Mouse (Mus musculus): ENCODE results near the gene Cnpy4. TPM values are rescaled to one million over a fixed set of nuclear protein-coding genes. Genes with fewer than 3 reads are reported as not detected.

Cnpy4 gene
- polyA plus RNA-seq, 1 experiment from 2014 or later: 60.5 TPM

- no peak overlapping the region for H3K9ac ChIP-seq (ENCODE audit: low read length)
- H3K27ac ChIP-seq (ENCODE audit: low read length): no peak overlapping the region
- H3K27me3 ChIP-seq (ENCODE audit: control insufficient read depth, insufficient read depth, low read depth, low read length): no peaks in the 10 kb centered on the region
- no peaks in the 10 kb centered on the region for H3K9me3 ChIP-seq (ENCODE audit: control insufficient read depth, low read length)
- 69% methylated on average over 4 of the region's 4 CpGs for WGBS
- no peaks in the 10 kb centered on the region for H3K4me1 ChIP-seq (replicated peaks; ENCODE audit: control insufficient read depth, insufficient read depth, low read length)
- no peak overlapping the region for H3K4me3 ChIP-seq (ENCODE audit: low read length)
- H3K4me2 ChIP-seq (ENCODE audit: low read depth, low read length): no peak overlapping the region
- H3K36me3 ChIP-seq (ENCODE audit: control insufficient read depth, insufficient read depth, low read length): no peaks in the 10 kb centered on the region
- ATAC-seq (ENCODE audit: low read depth): no peak
Observed at GRCm38 (mm10) chr5:138226491-138226890, 39.2 kb downstream of the Cnpy4 start.

GRCm38 (mm10) chr5:138227367-138227766 lies 40.1 kb downstream of the Cnpy4 start:
- 51% methylated on average over 2 of the region's 2 CpGs for WGBS
- no peaks in the 10 kb centered on the region for H3K4me1 ChIP-seq (replicated peaks; ENCODE audit: control insufficient read depth, insufficient read depth, low read length)
- no peak overlapping the region for H3K9ac ChIP-seq (ENCODE audit: low read length)
- H3K9me3 ChIP-seq (ENCODE audit: control insufficient read depth, low read length): no peaks in the 10 kb centered on the region
- no peak overlapping the region for H3K4me2 ChIP-seq (ENCODE audit: low read depth, low read length)
- no peak for ATAC-seq (ENCODE audit: low read depth)
- H3K36me3 ChIP-seq (ENCODE audit: control insufficient read depth, insufficient read depth, low read length): no peaks in the 10 kb centered on the region
- H3K27me3 ChIP-seq (ENCODE audit: control insufficient read depth, insufficient read depth, low read depth, low read length): no peaks in the 10 kb centered on the region
- H3K4me3 ChIP-seq (ENCODE audit: low read length): no peak overlapping the region
- H3K27ac ChIP-seq (ENCODE audit: low read length): no peak overlapping the region

DNA sequence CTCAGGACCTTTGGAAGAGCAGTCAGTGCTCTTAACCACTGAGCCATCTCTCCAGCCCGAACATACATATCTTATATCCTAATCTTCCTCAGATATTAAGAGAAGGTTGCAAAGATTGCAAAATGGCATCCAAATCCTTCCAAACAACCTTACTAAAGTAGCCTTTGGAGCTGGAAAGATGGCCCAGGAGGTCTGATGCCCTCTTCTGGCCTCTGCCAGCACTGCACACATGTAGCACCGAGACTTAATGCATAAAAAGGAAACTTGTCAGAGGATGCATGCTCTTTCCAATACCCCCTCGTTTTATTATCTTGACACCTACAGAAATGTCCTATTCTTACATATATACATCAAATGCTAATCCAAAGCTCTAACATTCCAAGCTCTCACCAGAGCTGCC lies 40.7 kb downstream of the Cnpy4 start:
- Histone ChIP-seq H3K27ac (ENCODE audit: low read length) (no peak overlapping the region), H3K4me2 (ENCODE audit: low read depth, low read length) (no peak overlapping the region), H3K27me3 (ENCODE audit: control insufficient read depth, insufficient read depth, low read depth, low read length) (no peaks in the 10 kb centered on the region), H3K4me3 (ENCODE audit: low read length) (no peak overlapping the region), H3K4me1 (replicated peaks; ENCODE audit: control insufficient read depth, insufficient read depth, low read length) (no peaks in the 10 kb centered on the region), H3K36me3 (ENCODE audit: control insufficient read depth, insufficient read depth, low read length) (no peaks in the 10 kb centered on the region), H3K9ac (ENCODE audit: low read length) (no peak overlapping the region), H3K9me3 (ENCODE audit: control insufficient read depth, low read length) (no peaks in the 10 kb centered on the region)
- 49% methylated on average over 3 of the region's 3 CpGs for WGBS
- ATAC-seq (ENCODE audit: low read depth): no peak

- H3K27me3 ChIP-seq (ENCODE audit: control insufficient read depth, insufficient read depth, low read depth, low read length): no peaks in the 10 kb centered on the region
- no peak for ATAC-seq (ENCODE audit: low read depth)
- H3K4me2 ChIP-seq (ENCODE audit: low read depth, low read length): no peak overlapping the region
- no peaks in the 10 kb centered on the region for H3K36me3 ChIP-seq (ENCODE audit: control insufficient read depth, insufficient read depth, low read length)
- WGBS: 82% methylated on average over 3 of the region's 3 CpGs
- no peak overlapping the region for H3K9ac ChIP-seq (ENCODE audit: low read length)
- no peaks in the 10 kb centered on the region for H3K9me3 ChIP-seq (ENCODE audit: control insufficient read depth, low read length)
- H3K27ac ChIP-seq (ENCODE audit: low read length): no peak overlapping the region
- H3K4me1 ChIP-seq (replicated peaks; ENCODE audit: control insufficient read depth, insufficient read depth, low read length): no peaks in the 10 kb centered on the region
- no peak overlapping the region for H3K4me3 ChIP-seq (ENCODE audit: low read length)
Observed at GRCm38 (mm10) chr5:138229511-138229910, 42.2 kb downstream of the Cnpy4 start.

DNA sequence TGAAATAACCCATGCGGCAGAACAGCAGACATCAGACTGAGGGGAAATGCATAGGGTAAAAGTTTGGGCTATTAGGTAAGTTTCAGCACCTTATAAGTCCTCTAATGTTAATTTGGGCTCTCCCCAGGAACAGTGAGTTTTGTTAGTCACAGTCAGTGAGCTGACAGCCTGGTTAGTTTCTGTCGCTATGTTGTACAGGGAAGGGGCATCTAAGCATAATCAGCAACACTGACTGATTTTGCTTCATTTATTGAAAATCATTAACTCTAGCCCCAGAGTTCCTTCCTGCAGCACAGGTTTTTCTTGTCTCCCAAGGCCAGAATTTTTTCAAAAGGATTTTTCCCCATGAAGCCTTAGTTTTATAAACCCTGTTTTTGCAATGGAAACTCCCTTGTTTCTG lies 46.5 kb downstream of the Cnpy4 start:
- Histone ChIP-seq H3K9me3 (ENCODE audit: control insufficient read depth, low read length) (no peaks in the 10 kb centered on the region), H3K36me3 (ENCODE audit: control insufficient read depth, insufficient read depth, low read length) (no peaks in the 10 kb centered on the region), H3K9ac (ENCODE audit: low read length) (no peak overlapping the region), H3K27me3 (ENCODE audit: control insufficient read depth, insufficient read depth, low read depth, low read length) (no peaks in the 10 kb centered on the region), H3K4me2 (ENCODE audit: low read depth, low read length) (no peak overlapping the region), H3K4me1 (replicated peaks; ENCODE audit: control insufficient read depth, insufficient read depth, low read length) (no peaks in the 10 kb centered on the region), H3K27ac (ENCODE audit: low read length) (no peak overlapping the region), H3K4me3 (ENCODE audit: low read length) (no peak overlapping the region)
- WGBS: 74% methylated on average over 2 of the region's 2 CpGs
- no peak for ATAC-seq (ENCODE audit: low read depth)

DNA sequence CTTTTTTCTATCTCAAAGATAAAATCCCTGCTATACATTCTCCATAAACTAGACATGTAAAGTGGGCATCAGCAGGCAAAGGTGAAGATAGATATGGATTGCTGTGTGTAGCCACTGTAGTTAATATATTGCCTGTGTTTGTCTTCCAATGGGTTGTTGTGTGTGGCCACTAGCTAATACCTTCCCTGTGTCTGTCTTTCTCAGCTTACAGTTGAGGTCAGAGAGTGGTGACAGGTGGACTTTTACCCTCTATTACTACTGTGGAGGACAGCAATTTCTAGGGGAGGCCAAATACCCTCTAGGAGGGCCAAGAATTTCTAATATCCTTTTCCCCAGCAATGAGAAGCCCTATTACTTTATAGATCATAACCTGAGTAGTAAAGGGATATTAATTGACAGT lies 46.9 kb downstream of the Cnpy4 start:
- H3K27ac ChIP-seq (ENCODE audit: low read length): no peak overlapping the region
- no peak overlapping the region for H3K4me2 ChIP-seq (ENCODE audit: low read depth, low read length)

GRCm38 (mm10) chr5:138241511-138241910 lies 54.2 kb downstream of the Cnpy4 start:
- 7% methylated on average over 2 of the region's 2 CpGs for WGBS
- no peak overlapping the region for H3K4me3 ChIP-seq (ENCODE audit: low read length)
- H3K27me3 ChIP-seq (ENCODE audit: control insufficient read depth, insufficient read depth, low read depth, low read length): no peaks in the 10 kb centered on the region
- H3K9me3 ChIP-seq (ENCODE audit: control insufficient read depth, low read length): no peaks in the 10 kb centered on the region
- H3K9ac ChIP-seq (ENCODE audit: low read length): no peak overlapping the region
- ATAC-seq (ENCODE audit: low read depth): no peak
- no peak overlapping the region for H3K4me2 ChIP-seq (ENCODE audit: low read depth, low read length)
- no peaks in the 10 kb centered on the region for H3K36me3 ChIP-seq (ENCODE audit: control insufficient read depth, insufficient read depth, low read length)
- no peaks in the 10 kb centered on the region for H3K4me1 ChIP-seq (replicated peaks; ENCODE audit: control insufficient read depth, insufficient read depth, low read length)
- H3K27ac ChIP-seq (ENCODE audit: low read length): no peak overlapping the region

More for the DNA sequence above, 46.9 kb downstream of the Cnpy4 start:
- H3K27me3 ChIP-seq (ENCODE audit: control insufficient read depth, insufficient read depth, low read depth, low read length): no peaks in the 10 kb centered on the region
- H3K4me1 ChIP-seq (replicated peaks; ENCODE audit: control insufficient read depth, insufficient read depth, low read length): no peaks in the 10 kb centered on the region
- no peak overlapping the region for H3K4me3 ChIP-seq (ENCODE audit: low read length)
- ATAC-seq (ENCODE audit: low read depth): no peak
- no peaks in the 10 kb centered on the region for H3K36me3 ChIP-seq (ENCODE audit: control insufficient read depth, insufficient read depth, low read length)
- no peak overlapping the region for H3K9ac ChIP-seq (ENCODE audit: low read length)
- no peaks in the 10 kb centered on the region for H3K9me3 ChIP-seq (ENCODE audit: control insufficient read depth, low read length)

MicroRNA genes within 50 kb of the gene (microRNA counts, 519-probe panel; counts per million panel counts)
- microRNA mmu-miR-106b (4,286 counts per million, percentile 87 among the panel's probes with 10 or more counts), microRNA mmu-miR-25 (5,089 counts per million, percentile 95 among the panel's probes with 10 or more counts), microRNA mmu-miR-93 (4,235 counts per million, percentile 85 among the panel's probes with 10 or more counts)

Small RNA genes lying within 50 kb of the gene (microRNA-seq; reads per million reads assigned to microRNA genes)
- gene Mir106b (6,708 reads per million, percentile 92 among the genes with 10 or more reads in this experiment), gene Mir25 (565 reads per million, percentile 70 among the genes with 10 or more reads in this experiment), gene Mir93 (9,171 reads per million, percentile 94 among the genes with 10 or more reads in this experiment)

Other genes with a start within 250 kb of the Cnpy4 start
- 0.08 and 0.10 TPM in 2 replicates for gene Gjc3, start 224.4 kb upstream of the Cnpy4 start, polyA plus RNA-seq (2015; fragmentation: Nextera tagmentation; extraction: Ambion mirVana)
- gene Azgp1, start 206.0 kb upstream of the Cnpy4 start, polyA plus RNA-seq (2015; fragmentation: Nextera tagmentation; extraction: Ambion mirVana): 1.1 TPM in 1 of 2 replicates, not detected in the other
- not detected in 2 replicates for gene Smok3a, start 166.2 kb upstream of the Cnpy4 start, polyA plus RNA-seq (2015; fragmentation: Nextera tagmentation; extraction: Ambion mirVana)
- not detected in 2 replicates for gene Smok3b, start 166.1 kb upstream of the Cnpy4 start, polyA plus RNA-seq (2015; fragmentation: Nextera tagmentation; extraction: Ambion mirVana)
- not detected in 2 replicates for gene Smok3c, start 134.3 kb upstream of the Cnpy4 start, polyA plus RNA-seq (2015; fragmentation: Nextera tagmentation; extraction: Ambion mirVana)
- 14.8 and 18.1 TPM in 2 replicates for gene Zkscan1, start 102.4 kb upstream of the Cnpy4 start, polyA plus RNA-seq (2015; fragmentation: Nextera tagmentation; extraction: Ambion mirVana)
- gene Zscan21, start 70.6 kb upstream of the Cnpy4 start, polyA plus RNA-seq (2015; fragmentation: Nextera tagmentation; extraction: Ambion mirVana): 57.9 and 61.5 TPM in 2 replicates
- 22.8 and 24.0 TPM in 2 replicates for gene Zfp113, start 31.7 kb upstream of the Cnpy4 start, polyA plus RNA-seq (2015; fragmentation: Nextera tagmentation; extraction: Ambion mirVana)
- gene Cops6, start 26.4 kb upstream of the Cnpy4 start, polyA plus RNA-seq (2015; fragmentation: Nextera tagmentation; extraction: Ambion mirVana): 292 and 301 TPM in 2 replicates
- gene Ap4m1, start 15.5 kb upstream of the Cnpy4 start, polyA plus RNA-seq (2015; fragmentation: Nextera tagmentation; extraction: Ambion mirVana): 26.2 and 27.4 TPM in 2 replicates
- 180 and 197 TPM in 2 replicates for gene Mcm7, start 15.1 kb upstream of the Cnpy4 start, polyA plus RNA-seq (2015; fragmentation: Nextera tagmentation; extraction: Ambion mirVana)
- 87.3 and 88.8 TPM in 2 replicates for gene Taf6, start within 50 bp of the Cnpy4 start, polyA plus RNA-seq (2015; fragmentation: Nextera tagmentation; extraction: Ambion mirVana)
- gene Mblac1, start 6.8 kb downstream of the Cnpy4 start, polyA plus RNA-seq (2015; fragmentation: Nextera tagmentation; extraction: Ambion mirVana): 7.6 and 8.8 TPM in 2 replicates
- not detected in 2 replicates for gene Nxpe5, start 38.4 kb downstream of the Cnpy4 start, polyA plus RNA-seq (2015; fragmentation: Nextera tagmentation; extraction: Ambion mirVana)
- gene Lamtor4, start 68.0 kb downstream of the Cnpy4 start, polyA plus RNA-seq (2015; fragmentation: Nextera tagmentation; extraction: Ambion mirVana): 56.7 and 62.1 TPM in 2 replicates
- 3.8 and 6.2 TPM in 2 replicates for gene BC037034, start 76.5 kb downstream of the Cnpy4 start, polyA plus RNA-seq (2015; fragmentation: Nextera tagmentation; extraction: Ambion mirVana)
- 1.2 and 1.5 TPM in 2 replicates for gene Gal3st4, start 85.4 kb downstream of the Cnpy4 start, polyA plus RNA-seq (2015; fragmentation: Nextera tagmentation; extraction: Ambion mirVana)
- gene Gm43720, start 92.5 kb downstream of the Cnpy4 start, polyA plus RNA-seq (2015; fragmentation: Nextera tagmentation; extraction: Ambion mirVana): 0.13 and 0.19 TPM in 2 replicates
- 16.7 and 17.1 TPM in 2 replicates for gene Gpc2, start 92.5 kb downstream of the Cnpy4 start, polyA plus RNA-seq (2015; fragmentation: Nextera tagmentation; extraction: Ambion mirVana)
- gene Stag3, start 92.8 kb downstream of the Cnpy4 start, polyA plus RNA-seq (2015; fragmentation: Nextera tagmentation; extraction: Ambion mirVana): 3.5 and 4.4 TPM in 2 replicates
- 0.39 TPM in 1 of 2 replicates, not detected in the other for gene Pvrig, start 154.5 kb downstream of the Cnpy4 start, polyA plus RNA-seq (2015; fragmentation: Nextera tagmentation; extraction: Ambion mirVana)

Data from lung, embryonic 16.5 days (tissue).